Mouse (Mus musculus) heart, adult 2 months (tissue): ENCODE data around the gene Aldh1a2.

Experiments
- CTCF ChIP-seq: fragments of 200-600 bp; IDR thresholded peaks from 2 replicates; pipeline ENCODE4 v1.8.1; 2022; ENCODE audit warnings: antibody characterized with exemption, mild to moderate bottlenecking, moderate library complexity
- POLR2A ChIP-seq: fragments of 200-500 bp; IDR thresholded peaks from 2 replicates; pipeline ENCODE4 v1.6.1; 2011; ENCODE audit warnings: mild to moderate bottlenecking, low read depth, low read length, control low read depth; ENCODE audit not compliant: insufficient read depth

DNA sequence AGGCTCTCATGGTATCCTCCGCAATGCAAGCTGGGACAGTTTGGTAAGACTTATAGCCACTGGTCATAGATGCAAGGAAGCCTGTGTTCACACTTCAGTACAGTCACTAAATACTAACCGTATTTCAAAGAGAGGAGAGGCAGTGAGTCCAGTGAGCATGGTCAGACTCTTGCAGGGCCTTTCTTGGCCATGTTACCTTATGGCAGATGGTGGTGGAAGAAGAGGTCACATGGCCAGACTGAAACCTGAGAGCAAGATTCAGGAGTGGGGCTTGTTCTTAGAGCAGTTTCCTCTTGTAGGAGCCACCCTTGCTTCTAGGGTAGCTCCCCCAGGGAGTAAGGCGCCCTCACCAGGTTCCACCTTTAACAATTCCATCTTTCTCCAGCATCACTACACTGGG lies 69.6 kb downstream of the Aldh1a2 start:
- TF ChIP-seq POLR2A: no peak
- no peak for TF ChIP-seq CTCF
